Mouse (Mus musculus) bone marrow, adult 2 months (tissue): Measurements from ENCODE around the gene Gm45808. TPM values are rescaled to one million over a fixed set of nuclear protein-coding genes. Genes with fewer than 3 reads are reported as not detected.
"Not testable (repeated sequence)": the region's sequence is repeated elsewhere in the genome, so short reads cannot be mapped to it uniquely, and the experiment has no call there.

Experiments used
- H3K27ac ChIP-seq: fragments of 200-500 bp; 2 replicates; pipeline ENCODE4 v1.5.1; 2012; ENCODE audit warnings: low read depth, mild to moderate bottlenecking, control low read depth, inconsistent platforms, low read length; ENCODE audit not compliant: control insufficient read depth, poor library complexity, insufficient read depth
- H3K4me1 ChIP-seq: fragments of 200-500 bp; 2 replicates; pipeline ENCODE4 v1.6.1; 2011; ENCODE audit warnings: low read length; ENCODE audit not compliant: control insufficient read depth, insufficient read depth
- H3K4me3 ChIP-seq: fragments of 200-500 bp; replicated peaks from 2 replicates; pipeline ENCODE3; 2011; ENCODE audit warnings: mild to moderate bottlenecking, low read depth, low read length, control low read depth; ENCODE audit not compliant: control insufficient read depth
- CTCF ChIP-seq: fragments of 200-500 bp; IDR thresholded peaks from 2 replicates; pipeline ENCODE4 v1.5.1; 2011; ENCODE audit warnings: low read length, control low read depth; ENCODE audit not compliant: control insufficient read depth, insufficient read depth
- POLR2A ChIP-seq: fragments of 200-500 bp; IDR thresholded peaks from 2 replicates; pipeline ENCODE4 v1.6.1; 2011; ENCODE audit warnings: low read depth, mild to moderate bottlenecking, control low read depth, low read length, borderline replicate concordance; ENCODE audit not compliant: control insufficient read depth
- WGBS: fragments of 180-500 bp; shearing (Covaris S2); methylation state at CpG from one replicate; pipeline ENCODE4 v1.1.7; 2018; 5-methylcytosine and 5-hydroxymethylcytosine counted together
- polyA plus RNA-seq: library from polyadenylated mRNA; stranded (reverse); fragments of >200 nt; gene quantifications from 2 replicates; pipeline ENCODE4 v1.2.4, GENCODE M21; 2011; ENCODE audit warnings: low replicate concordance; ENCODE audit not compliant: missing spikeins, insufficient read depth, insufficient read length

Gene Gm45808
- polyA plus RNA-seq, 1 experiment = not detected

GRCm38 (mm10) chr7:45482166-45482565 lies 4.4 kb downstream of the Gm45808 start:
- WGBS = 73% methylated on average over 1 of the region's 1 CpGs
- H3K4me1 ChIP-seq = no peaks in the 10 kb centered on the region; the same call in 1 of the 2 replicates
- TF ChIP-seq CTCF (no peak), POLR2A (no peak)
- no peak overlapping the region for H3K27ac ChIP-seq
- H3K4me3 ChIP-seq = no peak overlapping the region

GRCm38 (mm10) chr7:45481374-45481927 lies 5.2 kb downstream of the Gm45808 start, which contains the start of gene Tulp2:
TSS of gene Tulp2 (plus strand) at chr7:45481877.
- Histone ChIP-seq H3K27ac (no peak within 1 kb of the TSS), H3K4me3 (no peak within 1 kb of the TSS), H3K4me1 (no peaks in the 10 kb centered on the region; the same call in 1 of the 2 replicates)
- WGBS = 64% methylated on average over 15 of the region's 15 CpGs
- TF ChIP-seq POLR2A (no peak), CTCF (no peak)

- H3K4me1 ChIP-seq, H3K4me3 ChIP-seq, H3K27ac ChIP-seq: not testable (repeated sequence)
- WGBS = 81% methylated on average over 4 of the region's 4 CpGs
These were observed 6.3 kb downstream of the Gm45808 start for GRCm38 (mm10) chr7:45480310-45480709.

- Histone ChIP-seq H3K4me1 (no peaks in the 10 kb centered on the region), H3K27ac (no peak overlapping the region), H3K4me3 (no peak overlapping the region)
- TF ChIP-seq POLR2A = no peak
- no peak for TF ChIP-seq CTCF
- 89% methylated on average over 7 of the region's 7 CpGs for WGBS
These were observed 7.8 kb downstream of the Gm45808 start for GRCm38 (mm10) chr7:45478774-45479173.

GRCm38 (mm10) chr7:45477003-45477402 lies 9.6 kb downstream of the Gm45808 start:
- no peak overlapping the region for H3K4me3 ChIP-seq
- TF ChIP-seq POLR2A (no peak), CTCF (peak; percentile 63)
- H3K27ac ChIP-seq = no peak overlapping the region
- 14% methylated on average over 3 of the region's 3 CpGs for WGBS
- H3K4me1 ChIP-seq = no peaks in the 10 kb centered on the region

GRCm38 (mm10) chr7:45476453-45476852 lies 10.2 kb downstream of the Gm45808 start:
- no peak for TF ChIP-seq CTCF
- no peak for TF ChIP-seq POLR2A
- no peak overlapping the region for H3K27ac ChIP-seq

GRCm38 (mm10) chr7:45475291-45475969 lies 11.2 kb downstream of the Gm45808 start:
- no peak overlapping the region for H3K4me3 ChIP-seq
- WGBS = 79% methylated on average over 16 of the region's 16 CpGs
- no peak for TF ChIP-seq POLR2A
- no peak for TF ChIP-seq CTCF
- H3K4me1 ChIP-seq = no peaks in the 10 kb centered on the region
- no peak overlapping the region for H3K27ac ChIP-seq

More at GRCm38 (mm10) chr7:45476453-45476852, 10.2 kb downstream of the Gm45808 start:
- H3K4me1 ChIP-seq = no peaks in the 10 kb centered on the region
- no peak overlapping the region for H3K4me3 ChIP-seq
- WGBS = 44% methylated on average over 1 of the region's 1 CpGs

GRCm38 (mm10) chr7:45470869-45471268 lies 15.7 kb downstream of the Gm45808 start:
- TF ChIP-seq POLR2A (no peak), CTCF (no peak)
- Histone ChIP-seq H3K27ac (no peak overlapping the region), H3K4me1 (no peaks in the 10 kb centered on the region), H3K4me3 (no peak overlapping the region)
- WGBS = 5% methylated on average over 3 of the region's 3 CpGs

GRCm38 (mm10) chr7:45467090-45467670 lies 19.4 kb downstream of the Gm45808 start:
- Histone ChIP-seq H3K4me3 (peak overlapping the region; percentile 80), H3K4me1 (no peaks in the 10 kb centered on the region), H3K27ac (0 out of 2 replicates have a peak overlapping the region, but pooled peaks have one; percentile 51)
- 45% methylated on average over 7 of the region's 7 CpGs for WGBS
- TF ChIP-seq CTCF (no peak), POLR2A (no peak)
